Mouse (Mus musculus): ENCODE data around the gene Plekhm1.

Plekhm1 gene

DNA sequence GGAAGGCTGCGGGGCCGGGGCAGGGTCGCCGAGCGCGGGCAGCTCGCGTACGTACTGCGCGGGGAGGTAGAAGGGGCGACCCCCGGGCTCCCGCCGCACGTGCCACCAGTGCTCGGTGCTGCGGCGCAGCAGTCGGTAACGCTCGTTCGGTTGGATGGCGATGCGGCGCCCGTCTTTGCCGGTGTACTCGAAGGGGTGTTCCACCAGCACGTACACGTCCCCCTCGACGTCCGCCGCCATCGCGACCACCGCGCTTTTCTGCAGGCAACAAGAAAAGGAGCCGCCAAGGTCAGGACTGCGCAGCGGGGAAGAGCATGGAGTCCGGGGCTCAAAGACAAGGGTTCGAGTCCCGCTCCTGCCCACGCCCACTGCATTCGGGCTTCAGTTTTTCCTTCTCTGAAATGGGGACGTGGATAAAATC, 51.8 kb downstream of the Plekhm1 start:
- peak in 1 of 2 experiments; percentile 51 for DNase-seq

DNA sequence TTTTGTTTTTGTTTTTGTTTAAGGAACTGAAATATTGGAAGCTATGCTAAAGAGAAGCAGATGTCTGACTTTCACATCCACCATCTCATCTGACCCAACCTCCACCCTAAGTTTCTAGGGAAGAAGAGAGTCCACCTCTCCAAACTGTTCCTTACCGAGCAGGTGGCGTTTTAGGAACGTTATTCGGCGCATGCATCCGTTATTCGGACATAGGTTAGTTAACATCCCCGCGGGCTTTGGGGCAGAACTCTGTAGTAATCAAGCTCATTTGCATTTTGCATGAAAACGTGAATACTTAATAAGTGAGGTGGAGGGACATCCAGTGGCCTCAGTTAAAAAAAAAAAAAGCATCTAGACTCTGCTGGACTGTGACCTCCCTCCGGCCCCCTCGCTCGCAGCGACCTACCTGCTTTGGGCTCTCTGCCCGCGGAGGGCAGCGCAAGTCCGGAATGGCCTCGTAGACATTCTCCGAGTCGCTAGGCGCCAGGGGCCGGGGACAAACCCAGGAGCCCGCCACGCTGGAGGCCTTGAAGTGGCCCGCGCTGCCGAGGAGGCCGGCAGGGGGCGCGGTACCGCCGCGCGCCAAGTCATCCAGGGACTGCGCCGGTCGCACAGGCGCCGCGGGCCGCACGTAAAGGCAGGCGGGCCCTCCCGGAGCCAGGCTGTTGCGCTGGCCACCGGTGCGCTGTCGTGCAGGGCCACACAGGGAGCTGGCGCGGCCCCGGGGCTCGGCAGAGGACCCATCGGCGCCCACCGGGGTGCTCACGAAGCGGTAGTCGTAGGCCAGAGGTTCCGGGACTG, 52.4 kb downstream of the Plekhm1 start:
- peak; percentile 85 to 86 for DNase-seq

DNA sequence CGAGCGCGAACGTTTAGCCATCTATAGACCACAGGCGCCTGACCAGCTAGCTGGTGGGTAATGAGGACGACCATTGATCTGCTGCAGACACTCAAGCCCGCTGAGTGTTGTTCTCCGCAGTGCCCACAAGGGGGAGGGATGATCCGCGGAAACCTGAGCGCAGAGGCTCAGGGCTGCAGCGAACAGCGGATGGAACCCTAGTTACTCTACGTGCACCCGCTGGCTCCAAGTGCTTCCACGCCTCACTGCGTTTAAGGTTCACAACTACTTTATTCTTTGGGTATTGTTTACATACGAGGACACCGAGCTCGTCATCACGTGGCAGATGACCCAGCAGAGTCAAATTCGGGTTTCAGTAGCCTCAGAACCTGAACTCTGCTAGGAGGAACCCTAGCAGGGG, 53.4 kb downstream of the Plekhm1 start:
- DNase-seq = peak; percentile 76 to 78

DNA sequence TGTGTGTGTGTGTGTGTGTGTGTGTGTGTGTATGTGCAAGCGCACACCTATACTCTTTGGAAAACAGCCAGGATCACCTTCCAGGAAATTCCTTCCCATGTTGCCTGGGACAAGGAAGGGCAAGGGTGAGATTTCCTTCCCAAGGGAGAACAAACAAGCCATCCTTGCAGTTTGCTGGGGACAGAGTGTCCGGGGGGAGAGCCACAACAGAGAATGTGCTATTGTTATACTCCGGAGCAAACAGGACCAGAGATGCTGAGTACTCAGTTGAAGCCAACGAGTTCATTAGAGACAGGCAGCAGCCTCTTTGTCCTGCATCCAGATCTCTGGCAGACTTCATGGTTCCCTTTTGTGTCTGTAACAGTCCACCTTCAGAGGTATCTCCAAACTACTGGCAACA, 54.2 kb downstream of the Plekhm1 start:
- no peak for DNase-seq

DNA sequence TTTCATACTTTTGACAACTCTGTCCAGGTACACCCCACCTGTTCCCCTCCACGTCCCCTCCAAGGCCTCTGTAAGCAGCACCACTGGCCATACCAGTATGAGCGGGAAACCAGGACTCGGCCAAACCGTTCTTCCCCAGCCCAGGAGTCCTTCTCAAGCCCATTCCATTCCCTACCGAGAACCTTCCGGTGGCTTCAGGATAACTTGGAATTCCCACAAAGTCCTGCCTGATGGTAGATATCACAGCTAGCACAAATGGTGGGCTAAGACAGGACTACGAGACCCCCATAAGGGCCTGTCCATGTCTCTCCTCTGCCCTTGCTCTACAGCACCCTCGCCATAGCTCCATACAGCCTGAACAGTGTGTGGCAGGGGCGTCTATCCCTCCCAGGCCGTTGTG, 54.8 kb downstream of the Plekhm1 start:
- DNase-seq = peak in 1 of 2 experiments; percentile 4

DNA sequence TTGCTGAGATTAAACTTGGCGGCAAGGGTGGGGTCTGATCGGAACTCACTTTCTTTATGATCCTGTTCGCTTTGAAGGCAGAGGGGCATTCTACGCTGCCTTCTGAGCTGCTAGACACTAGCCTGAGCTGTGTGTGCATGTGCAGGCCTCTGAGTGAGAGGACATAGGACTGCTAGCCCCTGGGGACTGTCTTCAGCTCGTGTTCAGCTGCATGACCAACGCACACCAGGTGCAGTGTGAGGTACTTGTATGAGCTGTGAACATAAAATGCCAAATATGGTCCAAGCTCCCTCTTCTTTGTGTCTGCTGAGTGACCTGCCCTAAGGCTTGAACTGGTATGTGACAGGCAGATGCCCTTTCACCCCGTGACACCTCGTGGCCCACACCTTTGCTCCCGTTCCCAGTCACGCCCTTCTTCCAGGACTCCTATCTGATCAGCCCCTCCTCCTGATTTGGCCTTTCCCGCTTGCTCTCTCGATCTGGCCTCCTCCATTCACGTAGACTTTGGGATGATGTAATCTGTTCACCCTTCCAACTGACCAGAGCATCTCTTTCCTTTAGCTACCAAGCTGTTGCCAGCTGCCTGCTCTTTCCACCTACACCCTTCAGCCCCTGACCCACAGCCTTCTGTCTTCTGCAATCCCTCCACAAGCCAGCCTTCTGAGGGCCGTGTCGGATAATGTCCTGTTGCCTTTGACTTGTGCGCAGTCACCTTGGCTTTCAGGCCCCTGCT, 55.4 kb downstream of the Plekhm1 start:
- peak in 1 of 2 experiments; percentile 3 for DNase-seq

DNA sequence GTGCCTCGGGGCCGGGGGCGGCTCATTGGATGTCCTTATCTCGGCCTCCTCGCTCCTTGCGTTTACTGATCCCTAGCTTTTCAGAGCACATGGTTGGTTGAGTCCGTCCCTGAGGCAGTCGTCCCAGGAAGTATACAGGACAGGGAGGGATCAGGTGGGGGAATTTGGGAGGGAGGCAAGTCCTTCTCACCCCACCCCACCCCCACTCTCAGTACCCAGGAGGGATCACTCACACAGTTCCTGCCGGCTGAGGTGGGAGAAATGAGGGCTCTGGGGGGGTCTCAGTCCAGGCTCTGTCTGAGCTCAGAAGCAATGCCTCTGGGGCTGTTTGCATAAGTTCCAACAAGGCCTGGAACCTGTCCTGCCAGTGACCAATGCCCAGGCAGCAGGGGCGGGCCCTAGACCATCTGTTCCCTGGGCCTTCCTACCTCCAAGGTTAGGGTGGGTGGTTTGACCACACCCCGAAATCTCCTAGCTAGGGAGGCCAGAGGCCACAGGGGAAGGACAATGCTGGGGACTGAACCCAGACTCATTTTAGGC, 56.4 kb downstream of the Plekhm1 start:
- DNase-seq = peak in 1 of 2 experiments; percentile 5

DNA sequence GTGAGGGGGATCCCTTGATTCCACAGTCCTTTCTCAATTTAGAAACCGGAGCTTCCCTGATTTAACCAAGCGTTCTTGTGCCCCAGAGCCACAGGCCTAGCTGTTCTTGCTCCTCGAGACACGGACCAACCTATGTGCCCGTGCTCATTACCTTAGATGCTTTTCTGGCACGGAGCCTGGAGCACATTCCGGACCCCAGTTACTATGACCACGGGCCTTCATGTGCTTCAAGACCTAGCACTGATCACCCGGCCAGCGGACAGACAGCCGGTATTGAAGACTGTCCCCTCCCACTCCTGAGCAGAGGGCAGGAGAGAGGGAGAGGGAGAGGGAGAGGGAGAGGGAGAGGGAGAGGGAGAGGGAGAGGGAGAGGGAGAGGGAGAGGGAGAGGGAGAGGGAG, 57.2 kb downstream of the Plekhm1 start:
- peak in 1 of 2 experiments; percentile 1 for DNase-seq

DNA sequence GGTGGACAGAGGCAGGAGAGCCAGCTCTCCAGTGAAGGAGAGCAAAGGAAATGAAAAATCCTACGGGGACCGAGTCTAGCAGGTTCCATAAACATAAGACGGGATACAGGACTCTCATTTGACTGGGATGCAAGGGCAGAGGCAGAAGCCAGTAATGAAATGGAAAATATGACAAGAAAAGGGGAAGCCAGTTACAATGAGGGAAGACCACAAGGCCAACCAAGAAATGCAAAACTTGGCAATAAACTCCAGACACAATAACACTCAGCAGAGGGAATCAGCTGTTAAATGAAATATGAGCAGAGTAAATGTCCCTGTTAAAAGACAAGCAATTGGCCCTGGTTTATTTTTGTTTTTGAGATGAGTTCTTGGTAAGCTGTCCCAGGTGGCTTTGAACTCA, 58.5 kb downstream of the Plekhm1 start:
- no peak for DNase-seq

DNA sequence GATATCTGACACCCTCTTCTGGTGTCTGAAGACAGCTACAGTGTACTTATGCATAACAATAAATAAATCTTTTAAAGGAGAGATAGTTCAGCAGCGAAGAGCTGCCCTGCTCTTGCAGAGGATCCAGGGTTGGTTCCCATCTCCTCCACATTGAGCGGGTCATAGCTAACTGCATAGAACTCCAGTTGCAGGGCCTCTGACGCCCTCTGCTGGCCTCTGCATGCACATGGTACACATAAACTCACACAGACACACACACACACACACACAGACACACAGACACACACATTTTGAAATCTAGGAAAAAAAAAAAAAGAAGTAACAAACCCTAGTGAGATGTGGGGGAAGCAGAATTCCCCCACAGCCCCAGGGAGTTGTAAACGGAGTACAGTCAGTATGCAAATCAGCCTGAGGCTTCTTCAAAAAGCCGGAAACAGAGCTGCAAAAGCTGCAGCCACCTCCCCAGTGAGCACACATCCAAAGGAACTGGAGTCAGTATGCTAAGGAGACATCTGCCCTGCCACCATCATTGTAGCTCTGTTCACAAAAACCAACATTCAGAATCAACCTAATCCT, 60.2 kb downstream of the Plekhm1 start:
- no peak for DNase-seq

DNA sequence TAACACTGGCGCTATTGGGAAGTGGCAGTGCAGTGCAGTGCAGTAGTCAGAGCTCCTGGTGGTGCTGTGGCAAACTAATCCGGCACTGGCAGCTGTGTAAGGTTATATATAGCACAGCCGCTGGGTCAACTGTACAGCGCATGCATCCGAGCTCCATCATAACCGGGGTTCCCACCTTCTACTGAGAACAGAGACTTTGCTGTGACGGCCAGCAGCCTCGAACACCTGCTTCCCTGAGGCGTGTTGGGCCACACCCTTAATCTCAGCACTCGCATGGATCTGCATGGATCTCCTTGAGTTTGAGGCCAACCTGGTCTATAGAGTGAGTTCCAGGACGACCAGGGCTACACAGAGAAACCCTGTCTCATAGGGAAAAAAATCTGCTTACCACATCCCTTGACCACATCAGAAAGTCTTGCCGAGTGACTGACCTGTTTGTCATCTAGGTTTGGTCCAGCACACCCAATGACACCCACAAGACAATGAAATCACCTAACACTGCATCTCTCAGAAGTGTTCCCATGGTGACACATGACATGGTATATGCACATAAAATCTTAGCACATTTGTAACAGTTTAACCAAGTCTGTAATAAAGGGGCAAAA, 61.7 kb downstream of the Plekhm1 start:
- no peak for DNase-seq

DNA sequence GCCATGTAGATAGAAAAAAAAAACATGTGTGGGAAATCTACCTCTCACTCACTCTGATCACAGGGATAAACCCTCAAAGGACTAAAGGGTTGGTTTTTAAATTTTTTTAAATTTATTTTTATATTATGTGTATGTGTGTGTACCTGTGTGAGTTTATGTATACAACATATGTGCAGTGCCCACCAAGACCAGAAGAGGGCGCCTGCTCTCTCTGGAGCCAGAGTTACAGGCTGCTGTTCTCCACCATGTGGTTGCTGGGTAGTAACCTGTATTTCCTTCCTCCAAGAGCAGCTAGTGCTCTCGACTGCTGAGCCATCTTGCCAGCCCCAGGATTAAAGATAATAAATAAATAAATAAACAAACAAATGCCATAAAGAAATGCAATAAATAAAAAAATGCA, 62.8 kb downstream of the Plekhm1 start:
- no peak for DNase-seq

DNA sequence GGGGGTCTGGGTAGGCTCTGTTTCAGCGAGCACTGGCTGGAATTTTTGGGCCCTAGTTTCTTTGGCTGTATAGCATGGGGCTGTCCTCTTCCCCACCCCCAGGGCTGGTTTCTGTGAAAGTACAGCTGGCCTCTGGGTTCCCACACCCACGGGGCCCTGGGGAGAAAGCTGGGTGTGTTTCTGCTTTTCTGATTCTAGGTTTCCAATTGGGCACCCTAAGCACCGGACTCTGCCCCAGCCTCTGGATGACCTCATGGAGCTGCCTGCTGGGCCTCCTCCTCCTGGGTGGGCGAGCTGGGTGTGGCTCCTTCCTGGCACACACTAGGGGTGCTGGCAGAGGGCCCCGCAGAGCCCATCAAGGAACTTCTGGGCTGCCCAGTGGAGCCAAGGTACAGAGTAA, 65.8 kb downstream of the Plekhm1 start:
- DNase-seq = no peak

DNA sequence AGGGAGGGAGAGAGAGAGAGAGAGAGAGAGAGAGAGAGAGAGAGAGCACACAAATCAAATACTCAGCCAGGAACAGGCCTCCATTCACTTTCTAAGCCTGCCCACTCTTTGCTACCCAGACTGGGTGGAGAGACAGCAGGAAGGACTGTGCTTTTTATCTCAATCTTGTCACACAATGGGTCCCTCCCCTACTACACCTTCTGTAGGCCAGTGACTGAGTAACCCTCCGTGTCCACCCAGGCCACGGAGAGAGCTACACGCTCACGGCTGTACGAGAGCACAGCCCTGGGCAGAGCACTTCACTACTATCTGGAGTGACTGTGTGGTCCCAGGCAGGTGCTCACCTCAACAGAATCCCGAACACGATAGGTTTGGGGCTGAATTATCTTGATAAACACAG, 66.3 kb downstream of the Plekhm1 start:
- DNase-seq = no peak

DNA sequence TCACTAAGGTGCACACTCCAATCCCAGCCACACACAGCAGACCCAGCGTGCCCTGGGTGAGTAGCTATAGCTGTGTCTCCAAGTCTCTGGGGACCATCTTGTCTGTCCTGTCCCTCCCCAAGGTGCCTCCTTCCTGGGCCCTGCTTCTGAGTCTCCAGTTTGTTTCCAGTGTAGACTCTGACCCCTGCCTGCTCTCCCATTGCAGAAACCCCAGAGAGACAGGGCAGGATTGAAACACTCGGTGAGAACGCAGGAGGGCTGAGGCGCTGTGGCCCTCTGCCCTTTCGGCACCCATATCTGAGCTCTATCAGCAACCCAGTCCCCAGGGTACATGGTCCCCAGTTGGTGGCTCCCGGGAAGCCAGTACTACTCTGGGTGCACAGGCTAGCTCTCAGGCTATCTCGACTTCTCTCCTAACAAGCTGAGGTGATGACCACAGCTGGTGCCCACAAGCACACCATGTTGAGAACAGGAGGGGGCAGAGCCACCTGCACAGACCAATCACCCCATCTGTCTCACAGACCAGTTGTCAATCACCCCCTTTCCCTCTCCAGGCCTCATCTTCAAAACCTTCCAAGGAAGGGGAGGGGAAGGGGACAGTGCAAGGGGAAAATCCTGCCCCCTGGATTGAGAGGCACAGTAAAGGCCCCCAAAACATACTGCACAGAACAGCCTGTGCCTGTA, 66.9 kb downstream of the Plekhm1 start:
- no peak for DNase-seq

DNA sequence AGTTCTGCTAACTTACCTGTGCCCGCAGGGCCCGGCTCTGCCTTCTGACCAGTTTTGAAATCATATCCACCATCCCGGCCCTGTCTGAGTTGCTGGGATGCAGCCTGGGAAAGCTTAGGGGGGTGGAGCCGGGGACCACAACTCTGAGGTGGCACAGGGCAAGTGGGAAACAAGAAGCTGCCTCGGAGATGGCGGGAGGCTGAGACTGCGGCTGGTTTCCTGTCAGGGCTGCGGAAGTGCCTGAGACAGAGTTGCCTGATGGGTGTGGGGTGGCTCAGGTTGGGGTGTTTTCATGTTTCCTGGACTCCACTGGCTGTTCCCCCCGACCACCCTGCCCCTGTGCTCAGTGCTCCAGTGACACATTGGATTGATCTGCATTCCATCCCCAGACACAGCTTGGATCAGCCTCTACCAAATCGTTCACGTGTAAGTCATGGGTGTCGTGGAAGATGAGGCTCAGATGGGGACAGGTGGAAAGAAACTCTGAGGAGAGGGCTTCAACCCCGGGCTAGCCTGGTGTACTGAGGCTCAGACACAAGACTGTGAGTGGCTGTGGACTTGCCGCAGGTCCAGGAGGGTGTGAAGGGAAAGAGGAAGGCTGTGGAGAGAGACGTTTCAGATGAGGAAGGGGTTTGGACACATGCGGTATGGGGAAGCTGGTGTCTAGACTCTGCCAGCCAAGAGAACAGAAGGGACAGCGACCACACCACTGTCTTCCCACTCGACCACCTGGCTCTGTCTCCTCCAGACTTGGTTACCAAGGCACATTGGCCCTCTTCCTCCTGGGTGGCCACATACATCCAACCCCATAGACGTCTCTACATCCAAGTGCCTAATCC, 67.8 kb downstream of the Plekhm1 start:
- DNase-seq = peak; percentile 80 to 83

DNA sequence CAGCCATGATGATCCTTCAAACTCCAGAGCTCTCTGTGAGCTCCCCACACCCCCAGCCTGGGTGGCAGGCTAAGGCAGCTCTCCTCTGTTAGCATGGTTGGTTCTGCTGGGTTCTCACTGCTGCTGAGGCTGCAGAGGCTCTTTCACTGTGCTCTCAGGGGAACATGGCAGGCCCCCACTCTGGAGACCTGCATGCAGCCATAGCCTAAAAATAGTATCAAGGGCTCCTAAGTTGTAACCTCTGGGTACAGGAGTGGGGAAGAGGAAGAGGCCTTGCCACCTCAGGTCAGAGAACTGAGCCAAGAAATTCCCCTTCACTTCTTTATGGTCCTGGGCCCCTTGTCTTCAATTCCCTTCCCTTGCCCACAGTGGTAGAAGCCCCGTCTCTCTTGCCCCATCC, 68.6 kb downstream of the Plekhm1 start:
- DNase-seq = no peak

DNA sequence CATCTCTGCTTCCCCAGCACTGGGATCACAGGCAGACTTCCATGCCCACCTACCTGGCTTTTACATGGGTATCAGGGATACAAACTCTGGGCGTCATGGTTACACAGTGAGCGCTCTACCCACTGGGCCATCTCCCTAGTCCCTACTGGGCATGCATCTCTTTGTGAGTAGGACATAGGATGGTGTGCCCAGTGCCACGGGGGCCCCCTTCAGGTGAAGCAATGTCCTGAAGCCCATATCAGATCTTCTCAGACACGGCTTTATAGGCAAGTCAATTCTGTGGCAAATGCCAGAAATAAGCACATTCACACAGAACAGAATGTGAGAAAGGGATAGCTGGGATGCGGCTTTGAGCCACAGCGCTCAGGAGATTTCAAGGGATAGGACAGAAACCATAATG, 69.4 kb downstream of the Plekhm1 start:
- DNase-seq = no peak

DNA sequence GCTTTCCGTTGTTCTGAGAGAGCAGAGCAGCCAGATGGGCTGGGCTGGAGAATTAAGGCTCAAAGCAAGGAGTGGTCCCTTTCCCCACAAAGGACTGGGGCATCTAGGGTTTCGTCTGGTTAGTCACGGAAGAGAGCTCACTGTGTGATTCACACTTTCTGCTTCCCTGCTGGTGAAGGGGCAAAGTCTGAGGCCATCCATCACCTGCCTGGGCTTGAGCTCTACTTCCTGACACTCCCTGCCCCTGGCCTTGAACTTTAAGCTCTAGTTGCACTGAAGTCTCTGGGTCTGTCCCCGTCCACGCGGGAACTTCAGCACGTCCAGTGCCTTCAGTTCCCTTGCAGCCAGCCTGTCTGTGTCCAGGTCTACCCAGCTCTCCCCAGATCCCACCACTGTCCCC, 71.8 kb downstream of the Plekhm1 start:
- no peak for DNase-seq

DNA sequence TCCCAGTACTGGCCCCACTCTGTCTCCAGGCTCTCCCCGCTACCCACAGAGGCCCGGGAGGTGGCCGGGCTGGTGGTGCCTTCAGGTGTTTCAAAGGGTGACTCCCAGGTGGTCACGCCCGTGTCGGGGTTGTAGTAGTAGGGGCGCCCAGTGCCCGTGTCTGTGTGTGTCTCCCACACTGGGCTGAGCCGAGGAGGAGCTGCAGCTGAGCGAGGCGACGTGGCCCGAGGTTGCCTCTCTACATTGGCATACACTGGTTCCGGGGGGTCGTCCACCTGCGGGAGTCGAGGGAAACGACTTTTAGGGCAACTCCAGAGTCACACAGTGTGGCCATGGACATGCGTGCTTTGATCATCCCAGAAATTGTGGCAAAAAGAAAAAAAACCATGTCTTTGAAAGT, 72.4 kb downstream of the Plekhm1 start:
- no peak for DNase-seq

DNA sequence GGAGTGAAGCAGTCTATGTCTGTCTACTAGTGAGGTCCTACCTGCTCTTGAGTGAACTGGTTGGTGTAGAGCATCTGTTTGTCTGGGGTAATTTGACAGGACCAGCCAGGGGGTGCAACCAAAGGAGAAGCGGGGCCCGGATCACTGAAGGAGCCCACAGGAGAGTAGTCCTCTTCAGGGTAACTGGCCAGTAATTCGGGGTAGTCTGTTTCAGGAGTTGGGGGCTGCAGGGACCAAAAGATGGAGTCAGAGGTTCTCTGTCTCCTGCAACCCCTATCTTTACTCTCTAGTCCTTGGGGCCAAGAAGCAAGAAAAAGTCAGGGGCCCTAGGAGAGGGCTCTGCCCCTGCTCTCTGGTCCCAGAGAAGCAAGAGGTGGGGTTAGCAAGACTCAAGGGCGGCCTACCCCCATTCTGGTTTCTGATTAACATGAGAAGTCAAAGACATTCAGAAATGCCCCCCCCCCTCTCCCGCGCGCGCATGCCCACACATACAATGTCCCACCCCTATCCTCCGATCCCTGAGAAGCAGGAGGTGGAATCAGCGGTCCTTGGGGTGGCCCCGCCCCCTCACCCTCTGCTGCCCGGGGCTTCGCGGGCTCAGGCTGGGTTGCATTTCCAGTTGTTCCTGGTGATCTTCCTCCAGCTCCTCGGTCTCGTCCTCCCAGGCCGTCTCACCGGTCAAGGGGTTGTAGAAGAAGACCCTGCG, 72.9 kb downstream of the Plekhm1 start:
- DNase-seq = no peak
